Mouse (Mus musculus): Measurements from ENCODE around the gene Notch2. TPM values are rescaled to one million over a fixed set of nuclear protein-coding genes. Genes with fewer than 3 reads are reported as not detected.

Notch2 gene
- polyA plus RNA-seq, 1 experiment from 2014 or later: 7.6 TPM

- 88% methylated on average over 6 of the region's 6 CpGs for WGBS
- H3K36me3 ChIP-seq (ENCODE audit: control insufficient read depth, insufficient read depth, low read length): no peaks in the 10 kb centered on the region
- no peaks in the 10 kb centered on the region for H3K27me3 ChIP-seq (replicated peaks; ENCODE audit: control insufficient read depth, insufficient read depth, low read length)
- H3K4me1 ChIP-seq (ENCODE audit: control insufficient read depth, insufficient read depth, low read depth, low read length): no peaks in the 10 kb centered on the region
- H3K9ac ChIP-seq (ENCODE audit: low read depth, low read length): no peak overlapping the region
- no peak for ATAC-seq
- no peak overlapping the region for H3K27ac ChIP-seq (ENCODE audit: low read depth, low read length)
- H3K4me2 ChIP-seq (ENCODE audit: low read length): no peak overlapping the region
- no peak overlapping the region for H3K4me3 ChIP-seq (ENCODE audit: low read length)
- H3K9me3 ChIP-seq (ENCODE audit: control insufficient read depth, low read length): peaks cover 2% of the 10 kb centered on the region; the same call in 1 of the 2 replicates
Measured at GRCm38 (mm10) chr3:97974197-97974770, 39.0 kb upstream of the Notch2 start.

- peaks cover 2% of the 10 kb centered on the region; the same call in 1 of the 2 replicates for H3K9me3 ChIP-seq (ENCODE audit: control insufficient read depth, low read length)
- H3K4me2 ChIP-seq (ENCODE audit: low read length): no peak overlapping the region
- H3K27ac ChIP-seq (ENCODE audit: low read depth, low read length): no peak overlapping the region
- WGBS: 56% methylated on average over 6 of the region's 6 CpGs
- no peaks in the 10 kb centered on the region for H3K36me3 ChIP-seq (ENCODE audit: control insufficient read depth, insufficient read depth, low read length)
- H3K4me1 ChIP-seq (ENCODE audit: control insufficient read depth, insufficient read depth, low read depth, low read length): no peaks in the 10 kb centered on the region
- H3K9ac ChIP-seq (ENCODE audit: low read depth, low read length): no peak overlapping the region
- H3K4me3 ChIP-seq (ENCODE audit: low read length): no peak overlapping the region
- ATAC-seq: no peak
- H3K27me3 ChIP-seq (replicated peaks; ENCODE audit: control insufficient read depth, insufficient read depth, low read length): no peaks in the 10 kb centered on the region
Measured at GRCm38 (mm10) chr3:97976706-97977105, 36.6 kb upstream of the Notch2 start.

DNA sequence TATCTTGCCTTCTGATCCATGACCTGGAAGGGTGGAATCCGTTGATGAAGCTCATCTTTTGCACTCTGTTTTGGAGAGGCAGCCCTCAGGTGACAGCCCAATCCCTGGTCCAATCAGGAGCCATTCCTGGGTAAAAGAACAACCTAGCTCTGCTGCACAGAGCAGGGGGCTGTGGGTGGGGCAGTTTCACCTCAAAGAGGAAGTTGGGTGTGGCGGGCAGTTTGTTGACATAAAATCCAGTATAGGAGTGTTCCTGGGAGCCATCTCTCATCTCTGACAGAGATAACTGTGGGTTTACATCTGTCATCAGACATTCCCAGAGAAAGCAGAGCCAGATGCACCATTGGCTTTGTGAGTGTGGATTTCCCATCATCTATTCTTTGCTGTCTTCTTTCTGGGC lies 34.6 kb upstream of the Notch2 start:
- Histone ChIP-seq H3K4me3 (ENCODE audit: low read length) (no peak overlapping the region), H3K27ac (ENCODE audit: low read depth, low read length) (no peak overlapping the region), H3K4me1 (ENCODE audit: control insufficient read depth, insufficient read depth, low read depth, low read length) (no peaks in the 10 kb centered on the region), H3K36me3 (ENCODE audit: control insufficient read depth, insufficient read depth, low read length) (no peaks in the 10 kb centered on the region), H3K9ac (ENCODE audit: low read depth, low read length) (no peak overlapping the region), H3K4me2 (ENCODE audit: low read length) (no peak overlapping the region), H3K27me3 (replicated peaks; ENCODE audit: control insufficient read depth, insufficient read depth, low read length) (no peaks in the 10 kb centered on the region), H3K9me3 (ENCODE audit: control insufficient read depth, low read length) (peaks cover 2% of the 10 kb centered on the region; the same call in 1 of the 2 replicates)
- ATAC-seq: no peak
- 67% methylated on average over 2 of the region's 2 CpGs for WGBS

DNA sequence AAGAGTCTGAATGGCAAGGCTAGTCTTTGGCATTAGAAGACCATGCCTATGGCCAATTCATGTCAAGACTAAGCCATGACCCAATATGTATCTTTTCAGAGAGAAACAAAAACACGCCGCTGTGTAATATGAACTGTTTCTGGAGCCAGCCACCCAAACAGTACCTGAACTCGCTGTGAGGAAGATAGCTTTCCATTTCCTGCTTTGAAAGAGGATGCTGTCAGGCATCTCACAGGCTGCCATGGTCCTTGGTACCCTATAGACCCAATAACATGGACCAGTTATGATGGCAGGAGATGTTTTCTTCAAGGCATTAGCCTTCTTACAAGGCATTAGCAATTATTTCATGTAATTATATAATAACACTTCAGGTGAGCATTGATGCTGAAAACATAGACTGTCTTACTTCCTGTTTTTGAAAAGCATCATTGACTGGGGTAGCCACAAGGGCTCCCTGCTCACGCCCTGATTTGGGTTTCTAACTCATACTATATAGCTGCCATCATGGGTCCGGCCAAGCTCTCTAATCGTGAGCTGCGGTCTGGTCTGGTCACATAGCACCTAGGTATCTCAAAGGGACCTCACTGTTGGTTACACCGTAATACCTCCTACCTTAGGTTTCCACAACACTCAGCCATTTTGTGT lies 32.5 kb upstream of the Notch2 start:
- Histone ChIP-seq H3K4me1 (ENCODE audit: control insufficient read depth, insufficient read depth, low read depth, low read length) (no peaks in the 10 kb centered on the region), H3K27me3 (replicated peaks; ENCODE audit: control insufficient read depth, insufficient read depth, low read length) (no peaks in the 10 kb centered on the region), H3K36me3 (ENCODE audit: control insufficient read depth, insufficient read depth, low read length) (no peaks in the 10 kb centered on the region), H3K9ac (ENCODE audit: low read depth, low read length) (no peak overlapping the region), H3K4me3 (ENCODE audit: low read length) (no peak overlapping the region), H3K4me2 (ENCODE audit: low read length) (no peak overlapping the region), H3K9me3 (ENCODE audit: control insufficient read depth, low read length) (no peaks in the 10 kb centered on the region), H3K27ac (ENCODE audit: low read depth, low read length) (no peak overlapping the region)
- no peak for ATAC-seq
- WGBS: 95% methylated on average over 8 of the region's 8 CpGs

DNA sequence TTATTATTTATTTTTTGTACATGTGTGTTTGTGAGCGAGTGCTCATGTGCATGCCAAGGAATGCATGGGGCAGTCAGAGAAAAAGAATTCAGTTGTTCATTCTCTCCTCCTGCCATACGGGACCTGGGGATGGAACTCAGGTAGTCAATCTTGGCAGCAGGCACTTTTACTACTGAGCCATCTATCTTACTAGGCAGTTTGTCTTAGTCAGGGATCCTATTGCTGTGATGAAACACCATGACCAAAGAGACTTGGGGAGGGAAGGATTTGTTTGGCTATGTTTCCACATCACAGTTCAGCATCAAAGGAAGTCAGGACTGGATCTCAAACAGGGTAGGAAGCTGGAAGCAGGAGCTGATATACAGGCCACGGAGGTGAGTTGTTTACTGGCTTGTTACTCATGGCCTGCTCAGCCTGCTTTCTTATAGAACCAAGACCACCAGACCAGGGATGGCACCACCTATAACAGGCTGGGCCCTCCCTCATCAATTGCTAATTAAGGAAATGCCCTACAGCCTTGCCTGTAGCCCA lies 31.9 kb upstream of the Notch2 start:
- Histone ChIP-seq H3K9me3 (ENCODE audit: control insufficient read depth, low read length) (no peaks in the 10 kb centered on the region), H3K36me3 (ENCODE audit: control insufficient read depth, insufficient read depth, low read length) (no peaks in the 10 kb centered on the region), H3K9ac (ENCODE audit: low read depth, low read length) (no peak overlapping the region), H3K4me2 (ENCODE audit: low read length) (no peak overlapping the region), H3K27me3 (replicated peaks; ENCODE audit: control insufficient read depth, insufficient read depth, low read length) (no peaks in the 10 kb centered on the region), H3K27ac (ENCODE audit: low read depth, low read length) (no peak overlapping the region), H3K4me3 (ENCODE audit: low read length) (no peak overlapping the region), H3K4me1 (ENCODE audit: control insufficient read depth, insufficient read depth, low read depth, low read length) (no peaks in the 10 kb centered on the region)
- no peak for ATAC-seq
- WGBS: 81% methylated on average over 3 of the region's 3 CpGs

DNA sequence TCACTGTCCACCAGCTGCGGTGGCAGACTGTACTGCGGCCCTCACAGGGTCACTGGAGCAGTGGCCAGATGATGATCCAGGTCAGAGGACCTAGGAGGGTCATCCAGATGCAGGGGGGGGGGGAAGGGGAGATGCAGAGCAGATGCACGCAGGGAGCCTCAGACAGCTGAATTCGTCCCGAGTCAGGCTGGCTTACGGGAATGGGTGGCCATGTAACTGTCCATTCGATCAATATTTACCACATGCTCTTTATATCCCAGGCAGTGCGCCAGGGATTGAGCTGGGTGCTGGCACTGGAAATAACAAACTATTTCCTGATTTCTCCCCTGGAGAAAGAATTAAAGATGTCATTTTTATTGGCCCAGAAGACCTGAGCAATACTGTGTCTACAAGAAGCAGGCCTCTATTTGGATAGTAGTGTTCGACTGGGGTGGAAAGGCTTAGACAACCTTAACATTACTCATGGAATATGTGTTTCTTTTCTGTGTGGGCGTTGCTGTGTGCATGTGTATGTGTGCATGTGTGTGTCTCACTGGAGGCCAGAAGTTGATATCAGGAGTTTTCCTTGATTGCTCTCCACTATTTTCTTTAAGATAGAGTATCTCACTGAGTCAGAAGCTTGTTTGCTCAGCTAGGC lies 28.3 kb upstream of the Notch2 start:
- Histone ChIP-seq H3K4me3 (ENCODE audit: low read length) (no peak overlapping the region), H3K9ac (ENCODE audit: low read depth, low read length) (no peak overlapping the region), H3K27me3 (replicated peaks; ENCODE audit: control insufficient read depth, insufficient read depth, low read length) (no peaks in the 10 kb centered on the region), H3K36me3 (ENCODE audit: control insufficient read depth, insufficient read depth, low read length) (no peaks in the 10 kb centered on the region), H3K4me1 (ENCODE audit: control insufficient read depth, insufficient read depth, low read depth, low read length) (no peaks in the 10 kb centered on the region), H3K4me2 (ENCODE audit: low read length) (no peak overlapping the region), H3K27ac (ENCODE audit: low read depth, low read length) (no peak overlapping the region), H3K9me3 (ENCODE audit: control insufficient read depth, low read length) (no peaks in the 10 kb centered on the region)
- no peak for ATAC-seq
- WGBS: 85% methylated on average over 10 of the region's 10 CpGs

GRCm38 (mm10) chr3:97985691-97986090 lies 27.6 kb upstream of the Notch2 start:
- Histone ChIP-seq H3K4me3 (ENCODE audit: low read length) (no peak overlapping the region), H3K36me3 (ENCODE audit: control insufficient read depth, insufficient read depth, low read length) (no peaks in the 10 kb centered on the region), H3K27ac (ENCODE audit: low read depth, low read length) (no peak overlapping the region), H3K9me3 (ENCODE audit: control insufficient read depth, low read length) (no peaks in the 10 kb centered on the region), H3K4me1 (ENCODE audit: control insufficient read depth, insufficient read depth, low read depth, low read length) (no peaks in the 10 kb centered on the region), H3K9ac (ENCODE audit: low read depth, low read length) (no peak overlapping the region), H3K27me3 (replicated peaks; ENCODE audit: control insufficient read depth, insufficient read depth, low read length) (no peaks in the 10 kb centered on the region), H3K4me2 (ENCODE audit: low read length) (no peak overlapping the region)
- ATAC-seq: no peak
- WGBS: 88% methylated on average over 3 of the region's 3 CpGs

- no peak overlapping the region for H3K4me3 ChIP-seq (ENCODE audit: low read length)
- H3K4me2 ChIP-seq (ENCODE audit: low read length): no peak overlapping the region
- H3K27me3 ChIP-seq (replicated peaks; ENCODE audit: control insufficient read depth, insufficient read depth, low read length): no peaks in the 10 kb centered on the region
- 92% methylated on average over 3 of the region's 3 CpGs for WGBS
- H3K4me1 ChIP-seq (ENCODE audit: control insufficient read depth, insufficient read depth, low read depth, low read length): no peaks in the 10 kb centered on the region
- H3K9ac ChIP-seq (ENCODE audit: low read depth, low read length): no peak overlapping the region
- no peaks in the 10 kb centered on the region for H3K36me3 ChIP-seq (ENCODE audit: control insufficient read depth, insufficient read depth, low read length)
- no peaks in the 10 kb centered on the region for H3K9me3 ChIP-seq (ENCODE audit: control insufficient read depth, low read length)
- ATAC-seq: no peak
- H3K27ac ChIP-seq (ENCODE audit: low read depth, low read length): no peak overlapping the region
Measured at GRCm38 (mm10) chr3:97987153-97987552, 26.2 kb upstream of the Notch2 start.

GRCm38 (mm10) chr3:97988756-97989155 lies 24.6 kb upstream of the Notch2 start:
- no peak overlapping the region for H3K9ac ChIP-seq (ENCODE audit: low read depth, low read length)
- no peak for ATAC-seq
- H3K4me2 ChIP-seq (ENCODE audit: low read length): no peak overlapping the region
- no peaks in the 10 kb centered on the region for H3K9me3 ChIP-seq (ENCODE audit: control insufficient read depth, low read length)
- H3K4me1 ChIP-seq (ENCODE audit: control insufficient read depth, insufficient read depth, low read depth, low read length): no peaks in the 10 kb centered on the region
- no peak overlapping the region for H3K4me3 ChIP-seq (ENCODE audit: low read length)
- no peak overlapping the region for H3K27ac ChIP-seq (ENCODE audit: low read depth, low read length)
- 67% methylated on average over 4 of the region's 4 CpGs for WGBS
- H3K27me3 ChIP-seq (replicated peaks; ENCODE audit: control insufficient read depth, insufficient read depth, low read length): no peaks in the 10 kb centered on the region
- H3K36me3 ChIP-seq (ENCODE audit: control insufficient read depth, insufficient read depth, low read length): no peaks in the 10 kb centered on the region
